13 mouse cellular contexts compared by ENCODE assay signal in the genomic region with DNA sequence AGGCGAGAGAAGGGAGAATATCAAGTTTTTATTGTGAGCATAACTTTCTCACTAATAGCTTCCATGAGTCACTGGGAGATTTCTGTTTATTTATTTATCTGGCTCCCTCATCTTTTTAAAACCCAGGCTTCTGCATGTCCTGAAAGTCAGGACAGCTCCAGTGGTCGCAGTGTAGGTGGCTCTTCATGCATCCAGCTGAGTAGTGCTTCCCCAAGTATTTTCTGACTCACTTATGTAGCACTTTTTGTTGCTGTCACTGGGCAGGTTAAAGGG.
A peak's percentile ranks its signal among the peaks of the same experiment; 100 is the strongest.
DNase-seq lines count a peak whose midpoint lies in the region; ATAC-seq and TF ChIP-seq lines count a peak whose summit lies in the region.
"Had no signal": no experiment of that assay in that cellular context is flagged by ENCODE, and none has a peak within 500 bp of the region (broad histone marks: within the 10 kb centered on the region; RNA-seq: fewer than 3 reads in every experiment).

No protein-coding gene starts in this region.

- TF ChIP-seq CTCF in lung, embryonic 14.5 days (IDR thresholded peaks at IDR 0.05; ENCODE audit: low read depth) = no peak

- H3K36me3 ChIP-seq in heart, embryonic 15.5 days = no peaks in the 10 kb centered on the region
- no peaks in the 10 kb centered on the region for H3K36me3 ChIP-seq in lung, embryonic 14.5 days (ENCODE audit: insufficient read depth)
- H3K36me3 ChIP-seq in embryonic facial prominence, embryonic 12.5 days = no peaks in the 10 kb centered on the region
- H3K36me3 ChIP-seq in limb, embryonic 14.5 days (ENCODE audit: control insufficient read depth, insufficient read depth, low read length) = no peaks in the 10 kb centered on the region
- H3K36me3 ChIP-seq: liver, embryonic 13.5 days had no signal

- no peak overlapping the region for H3K4me2 ChIP-seq in heart, embryonic 15.5 days
- H3K4me2 ChIP-seq in lung, embryonic 14.5 days = peak overlapping the region; percentile 7; the same call in 1 of the 2 replicates
- no peak overlapping the region for H3K4me2 ChIP-seq in embryonic facial prominence, embryonic 12.5 days (replicated peaks)
- H3K4me2 ChIP-seq in limb, embryonic 14.5 days (replicated peaks; ENCODE audit: low read depth, low read length, severe bottlenecking) = 0 out of 2 replicates have a peak overlapping the region, but pooled peaks have one; percentile 3
- H3K4me2 ChIP-seq: liver, embryonic 13.5 days had no signal

- 71% methylated on average over 2 of the region's 2 CpGs for WGBS in heart, embryonic 15.5 days
- WGBS in lung, embryonic 14.5 days = 39% methylated on average over 2 of the region's 2 CpGs
- WGBS in embryonic facial prominence, embryonic 12.5 days = 63% methylated on average over 2 of the region's 2 CpGs
- 61% methylated on average over 2 of the region's 2 CpGs for WGBS in limb, embryonic 14.5 days

- intact Hi-C loops in heart, postnatal 36 days (cut with DNase I) = loop anchor here (5.0 kb wide), 1 partner anchor 571 kb away; no protein-coding TSS in a partner anchor

- 0 out of 2 replicates have a peak overlapping the region, but pooled peaks have one; percentile 2 for H3K9ac ChIP-seq in heart, embryonic 15.5 days
- no peak overlapping the region for H3K9ac ChIP-seq in lung, embryonic 14.5 days
- H3K9ac ChIP-seq in embryonic facial prominence, embryonic 12.5 days = no peak overlapping the region
- no peak overlapping the region for H3K9ac ChIP-seq in limb, embryonic 14.5 days (ENCODE audit: low read depth, low read length, severe bottlenecking)
- H3K9ac ChIP-seq: liver, embryonic 13.5 days had no signal

- H3K27ac ChIP-seq in heart, embryonic 15.5 days = peak overlapping the region; percentile 82
- H3K27ac ChIP-seq in lung, embryonic 14.5 days (ENCODE audit: low read depth) = peak overlapping the region; percentile 52
- peak overlapping the region; percentile 75; the same call in 1 of the 2 replicates for H3K27ac ChIP-seq in embryonic facial prominence, embryonic 12.5 days
- 0 out of 2 replicates have a peak overlapping the region, but pooled peaks have one; percentile 67 for H3K27ac ChIP-seq in limb, embryonic 14.5 days (replicated peaks; ENCODE audit: low read depth, low read length)
- H3K27ac ChIP-seq: liver, embryonic 13.5 days had no signal

- ATAC-seq in heart, embryonic 15.5 days (replicated peaks; ENCODE audit: insufficient number of reproducible peaks, insufficient read depth, low FRiP score, low read depth) = no peak
- no peak for ATAC-seq in lung, embryonic 14.5 days (ENCODE audit: insufficient read depth)
- no peak for ATAC-seq in embryonic facial prominence, embryonic 12.5 days (ENCODE audit: insufficient number of reproducible peaks, insufficient read depth, low FRiP score, low TSS enrichment)
- no peak for ATAC-seq in limb, embryonic 14.5 days (ENCODE audit: low FRiP score, low read depth)
- ATAC-seq in granulocyte monocyte progenitor cell, adult 5-6 weeks (replicated peaks; ENCODE audit: poor library complexity, severe bottlenecking) = no peak

- TF ChIP-seq POLR2A in limb, embryonic 14.5 days (IDR thresholded peaks at IDR 0.05; ENCODE audit: borderline replicate concordance, extremely low read depth, insufficient read depth, insufficient read length) = no peak

- no peaks in the 10 kb centered on the region for H3K9me3 ChIP-seq in heart, embryonic 15.5 days (replicated peaks)
- no peaks in the 10 kb centered on the region for H3K9me3 ChIP-seq in lung, embryonic 14.5 days (ENCODE audit: low read depth, low read length)
- H3K9me3 ChIP-seq in embryonic facial prominence, embryonic 12.5 days = no peaks in the 10 kb centered on the region
- no peaks in the 10 kb centered on the region for H3K9me3 ChIP-seq in limb, embryonic 14.5 days (ENCODE audit: control insufficient read depth, low read length)
- H3K9me3 ChIP-seq: liver, embryonic 13.5 days; megakaryocyte, embryonic 14.5 days had no signal

- no peak for DNase-seq in heart, postnatal 36 days
- DNase-seq in lung, embryonic 14.5 days = no peak
- DNase-seq in lung, adult 18-20 months = no peak
- no peak for DNase-seq in limb, embryonic 14.5 days (ENCODE audit: low spot score)
- no peak for DNase-seq in spleen, postnatal 4 days (ENCODE audit: low spot score in 2 of 2)
- DNase-seq: cerebellum, adult 11 months; liver, embryonic 13.5 days; thymus, adult 2 months had no signal

- no peaks in the 10 kb centered on the region for H3K27me3 ChIP-seq in heart, embryonic 15.5 days
- H3K27me3 ChIP-seq in lung, embryonic 14.5 days (ENCODE audit: insufficient read depth, low read length) = no peaks in the 10 kb centered on the region
- H3K27me3 ChIP-seq in embryonic facial prominence, embryonic 12.5 days = no peaks in the 10 kb centered on the region
- no peaks in the 10 kb centered on the region for H3K27me3 ChIP-seq in limb, embryonic 14.5 days (ENCODE audit: control insufficient read depth, insufficient read depth, low read length)
- H3K27me3 ChIP-seq: CH12.LX; liver, embryonic 13.5 days had no signal

- peaks cover 79% of the 10 kb centered on the region for H3K4me1 ChIP-seq in heart, embryonic 15.5 days (replicated peaks)
- peaks cover 44% of the 10 kb centered on the region for H3K4me1 ChIP-seq in lung, embryonic 14.5 days (ENCODE audit: insufficient read depth)
- peaks cover 61% of the 10 kb centered on the region for H3K4me1 ChIP-seq in embryonic facial prominence, embryonic 12.5 days
- peaks cover 65% of the 10 kb centered on the region for H3K4me1 ChIP-seq in limb, embryonic 14.5 days (ENCODE audit: control insufficient read depth, insufficient read depth, low read length)

- no peak overlapping the region for H3K4me3 ChIP-seq in heart, embryonic 15.5 days
- H3K4me3 ChIP-seq in lung, embryonic 14.5 days (ENCODE audit: low read depth, low read length) = no peak overlapping the region
- no peak overlapping the region for H3K4me3 ChIP-seq in embryonic facial prominence, embryonic 12.5 days
- H3K4me3 ChIP-seq in limb, embryonic 14.5 days (replicated peaks; ENCODE audit: low read length) = no peak overlapping the region
- H3K4me3 ChIP-seq: liver, embryonic 13.5 days; megakaryocyte, embryonic 14.5 days had no signal

Comparison
In these comparisons a context has a peak if more than half of its experiments do, and no peak if none do; other contexts are left out.
1. H3K4me2 ChIP-seq: peak in lung, embryonic 14.5 days (single experiment) and limb, embryonic 14.5 days (single experiment); none in heart, embryonic 15.5 days (single experiment) and embryonic facial prominence, embryonic 12.5 days (single experiment).
2. Peak in every context shown above with its lines, with median percentiles within 50 percentile points of each other: H3K27ac ChIP-seq.